Mouse (Mus musculus) hindbrain, embryonic 13.5 days (tissue): ENCODE measurements at regions not wholly inside any gene's neighbourhood (a gene's known extent, or its start where the extent isn't known, plus 50 kb on each side); places are given as distances from the start of the nearest gene placed in this dataset.

Experiments used
- ATAC-seq: fragments of 200-750 bp; cut with Nextera tagmentation; 2 replicates; pipeline ENCODE4 v1.8.0; 2017; ENCODE audit warnings: moderate TSS enrichment; ENCODE audit not compliant: low FRiP score
- H3K27ac ChIP-seq: fragments of 300-500 bp; sonication (generic); 2 replicates; pipeline ENCODE4 v1.5.1; 2015; ENCODE audit warnings: inconsistent platforms, mild to moderate bottlenecking, moderate library complexity
- H3K27me3 ChIP-seq: fragments of 300-500 bp; sonication (generic); 2 replicates; pipeline ENCODE4 v1.6.1; 2015; ENCODE audit warnings: mild to moderate bottlenecking, inconsistent platforms
- H3K36me3 ChIP-seq: fragments of 300-500 bp; sonication (generic); 2 replicates; pipeline ENCODE4 v1.6.1; 2015; ENCODE audit warnings: mild to moderate bottlenecking, inconsistent platforms
- H3K4me1 ChIP-seq: fragments of 300-500 bp; sonication (generic); replicated peaks from 2 replicates; pipeline ENCODE4 v1.6.1; 2015; ENCODE audit warnings: inconsistent platforms
- H3K4me2 ChIP-seq: fragments of 300-500 bp; sonication (generic); 2 replicates; pipeline ENCODE4 v1.6.1; 2015; ENCODE audit warnings: inconsistent platforms, mild to moderate bottlenecking, moderate library complexity
- H3K4me3 ChIP-seq: fragments of 300-500 bp; sonication (generic); 2 replicates; pipeline ENCODE4 v1.5.1; 2015; ENCODE audit warnings: mild to moderate bottlenecking, inconsistent platforms
- H3K9ac ChIP-seq: fragments of 300-500 bp; sonication (generic); 2 replicates; pipeline ENCODE4 v1.6.1; 2015; ENCODE audit warnings: mild to moderate bottlenecking, inconsistent platforms
- H3K9me3 ChIP-seq: fragments of 300-500 bp; sonication (generic); 2 replicates; pipeline ENCODE4 v1.6.1; 2016; ENCODE audit warnings: inconsistent platforms
- WGBS: fragments of 180-500 bp; shearing (Covaris S2); methylation state at CpG from one replicate; pipeline ENCODE4 v1.1.7; 2015; 5-methylcytosine and 5-hydroxymethylcytosine counted together

DNA sequence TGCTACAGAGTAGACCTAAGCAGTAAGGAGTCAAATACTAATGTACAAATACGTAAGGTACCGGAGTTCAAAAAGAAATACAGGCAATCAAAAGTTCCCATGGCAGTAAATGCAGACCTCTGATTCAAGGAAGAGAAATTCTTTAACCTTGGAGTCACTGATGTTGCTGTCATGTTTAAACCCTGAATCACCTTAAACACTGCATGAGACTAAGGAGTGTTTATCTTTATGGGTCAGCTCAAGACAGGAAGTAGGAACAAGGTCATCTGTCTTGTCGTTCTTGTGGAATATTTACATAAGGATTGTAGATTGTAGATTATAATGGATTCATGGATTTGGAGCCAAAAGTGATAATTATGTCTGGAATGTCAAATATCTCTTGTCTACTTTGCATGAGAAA, 1708.7 kb upstream of the Slc10a2 start:
- H3K9ac ChIP-seq: no peak overlapping the region
- H3K4me1 ChIP-seq: no peaks in the 10 kb centered on the region
- no peak for ATAC-seq
- no peak overlapping the region for H3K4me3 ChIP-seq
- H3K27me3 ChIP-seq: no peaks in the 10 kb centered on the region
- no peaks in the 10 kb centered on the region for H3K36me3 ChIP-seq
- H3K4me2 ChIP-seq: no peak overlapping the region
- no peak overlapping the region for H3K27ac ChIP-seq
- 82% methylated on average over 3 of the region's 3 CpGs for WGBS
- no peaks in the 10 kb centered on the region for H3K9me3 ChIP-seq

DNA sequence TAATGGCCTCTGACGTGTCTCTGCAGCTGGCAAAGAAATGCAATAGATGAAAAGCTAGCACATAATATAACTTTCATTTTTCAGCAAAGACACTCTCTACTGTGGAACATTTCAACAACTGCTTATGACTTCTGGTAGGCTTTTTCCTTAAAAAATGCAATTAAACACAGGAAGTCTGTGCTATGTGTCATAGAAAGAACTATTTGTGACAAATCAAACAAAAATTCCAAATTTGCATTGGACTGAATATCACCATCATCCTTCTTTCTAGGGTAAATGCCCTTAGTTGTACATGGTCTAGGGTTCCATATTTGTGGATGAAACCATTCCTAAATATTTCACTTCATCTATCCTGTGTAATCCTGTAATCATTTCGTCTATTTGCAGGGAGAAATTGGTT, 1702.0 kb upstream of the Slc10a2 start:
- Histone ChIP-seq H3K36me3 (no peaks in the 10 kb centered on the region), H3K4me3 (no peak overlapping the region), H3K27me3 (no peaks in the 10 kb centered on the region), H3K9me3 (no peaks in the 10 kb centered on the region), H3K9ac (no peak overlapping the region), H3K4me1 (no peaks in the 10 kb centered on the region), H3K4me2 (no peak overlapping the region), H3K27ac (no peak overlapping the region)
- ATAC-seq: no peak
- WGBS: 61% methylated on average over 2 of the region's 2 CpGs

DNA sequence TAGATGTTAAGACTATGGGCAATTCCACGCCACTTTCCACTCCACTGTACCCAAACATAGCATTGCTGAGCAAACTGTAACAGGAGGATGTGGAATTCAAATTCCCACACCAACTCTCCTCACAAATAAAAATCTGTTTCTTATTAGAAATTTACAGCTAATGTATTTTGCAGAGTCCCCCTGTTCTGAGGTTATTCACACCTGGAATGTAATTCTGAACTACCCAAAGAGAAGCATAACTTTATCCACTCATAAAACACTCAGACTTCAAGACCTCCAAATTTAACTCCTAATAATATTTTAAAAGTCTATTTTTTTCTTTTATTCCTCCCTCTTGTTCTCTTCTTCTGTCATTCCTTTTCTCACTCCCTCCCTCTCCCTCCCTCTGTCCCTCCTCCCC, 1698.0 kb upstream of the Slc10a2 start:
- Histone ChIP-seq H3K4me2 (no peak overlapping the region), H3K4me3 (no peak overlapping the region), H3K9me3 (no peaks in the 10 kb centered on the region), H3K27ac (no peak overlapping the region), H3K36me3 (no peaks in the 10 kb centered on the region), H3K9ac (no peak overlapping the region), H3K4me1 (no peaks in the 10 kb centered on the region), H3K27me3 (no peaks in the 10 kb centered on the region)
- ATAC-seq: no peak
- WGBS: 85% methylated on average over 1 of the region's 1 CpGs

DNA sequence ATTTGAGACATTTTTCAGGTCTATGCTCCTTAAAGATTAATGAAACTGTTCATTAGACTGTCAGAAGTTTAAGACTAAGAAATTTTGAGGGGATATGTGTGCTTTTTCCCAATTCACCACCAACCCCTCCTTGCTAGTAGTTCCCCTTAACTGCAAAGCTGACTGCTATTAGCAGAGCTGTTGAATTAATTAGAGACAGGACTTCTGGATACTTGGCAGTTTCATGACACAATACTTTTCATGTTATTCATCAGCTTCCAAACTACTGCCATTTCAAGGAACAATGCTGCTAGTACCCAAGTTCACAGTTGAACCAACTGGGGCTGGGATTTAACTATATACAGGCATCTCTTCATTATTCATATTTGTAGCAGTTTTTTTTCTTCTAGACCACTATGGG, 1695.9 kb upstream of the Slc10a2 start:
- Histone ChIP-seq H3K4me2 (no peak overlapping the region), H3K27ac (no peak overlapping the region), H3K9ac (no peak overlapping the region), H3K4me1 (no peaks in the 10 kb centered on the region), H3K27me3 (no peaks in the 10 kb centered on the region), H3K36me3 (no peaks in the 10 kb centered on the region), H3K4me3 (no peak overlapping the region), H3K9me3 (no peaks in the 10 kb centered on the region)
- ATAC-seq: no peak

DNA sequence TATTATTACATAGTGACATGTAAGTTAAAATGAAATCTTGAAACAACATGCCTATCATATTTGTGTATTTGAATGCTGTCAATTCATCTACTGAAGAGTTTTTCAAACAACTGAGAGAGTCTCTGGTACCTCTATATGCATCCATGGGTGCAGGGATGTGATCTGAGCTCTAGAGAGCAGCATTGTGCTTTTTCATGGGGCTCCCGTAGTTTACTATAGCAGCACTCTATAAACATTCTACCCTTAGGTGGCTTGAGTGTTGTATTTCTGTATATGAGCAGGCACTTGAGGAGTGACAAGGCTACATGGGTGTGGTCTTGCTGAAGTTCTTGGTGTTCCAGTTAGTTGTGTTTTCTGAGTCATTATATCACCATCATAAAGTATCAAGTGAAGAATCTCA, 1683.9 kb upstream of the Slc10a2 start:
- Histone ChIP-seq H3K4me1 (no peaks in the 10 kb centered on the region), H3K9me3 (no peaks in the 10 kb centered on the region), H3K27ac (no peak overlapping the region), H3K4me2 (no peak overlapping the region), H3K36me3 (no peaks in the 10 kb centered on the region), H3K4me3 (no peak overlapping the region), H3K27me3 (no peaks in the 10 kb centered on the region), H3K9ac (no peak overlapping the region)
- ATAC-seq: no peak
- WGBS: 87% methylated on average over 1 of the region's 1 CpGs

DNA sequence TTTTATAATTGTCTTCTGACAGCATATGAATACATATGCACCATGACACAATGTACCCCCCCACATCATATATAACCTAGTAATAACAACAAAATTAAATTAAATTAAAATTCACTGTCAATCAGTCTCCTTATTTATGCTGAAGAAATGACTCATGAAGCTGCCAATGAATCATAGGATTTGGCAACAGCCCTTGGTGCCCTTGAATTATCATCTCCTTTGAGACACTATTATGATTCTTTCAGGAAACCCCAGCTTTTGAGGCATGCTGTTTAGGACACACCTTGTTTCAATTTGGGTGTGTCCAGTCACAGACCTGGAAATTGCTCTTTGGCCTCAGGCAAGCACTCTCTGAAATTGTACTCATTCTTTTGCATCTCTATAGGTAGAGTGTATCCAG, 1675.8 kb upstream of the Slc10a2 start:
- Histone ChIP-seq H3K27me3 (no peaks in the 10 kb centered on the region), H3K4me2 (no peak overlapping the region), H3K9ac (no peak overlapping the region), H3K4me1 (no peaks in the 10 kb centered on the region), H3K27ac (no peak overlapping the region), H3K36me3 (no peaks in the 10 kb centered on the region), H3K9me3 (no peaks in the 10 kb centered on the region), H3K4me3 (no peak overlapping the region)
- ATAC-seq: no peak

DNA sequence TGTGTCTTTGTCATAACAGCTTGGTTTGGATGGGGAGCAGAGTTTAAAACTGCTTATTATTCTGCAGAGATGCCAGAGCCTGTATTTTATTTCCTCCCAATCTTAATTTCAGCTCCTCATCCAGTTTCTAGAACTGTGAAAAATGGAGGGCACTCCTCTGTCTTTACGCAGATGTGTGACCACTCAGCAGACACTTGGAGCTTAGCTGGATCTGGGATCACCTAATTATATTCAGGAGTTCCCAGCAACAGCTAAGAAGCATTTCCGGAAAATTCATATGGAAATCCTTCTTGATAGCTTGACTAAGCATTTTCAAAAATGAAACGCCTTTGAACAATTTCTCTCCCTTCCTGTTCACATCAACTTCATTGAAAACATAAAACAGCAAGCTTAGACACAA, 1670.0 kb upstream of the Slc10a2 start:
- Histone ChIP-seq H3K36me3 (no peaks in the 10 kb centered on the region), H3K9me3 (no peaks in the 10 kb centered on the region), H3K4me2 (no peak overlapping the region), H3K9ac (no peak overlapping the region), H3K4me1 (no peaks in the 10 kb centered on the region), H3K27ac (no peak overlapping the region), H3K4me3 (no peak overlapping the region), H3K27me3 (no peaks in the 10 kb centered on the region)
- no peak for ATAC-seq
- 91% methylated on average over 3 of the region's 3 CpGs for WGBS

DNA sequence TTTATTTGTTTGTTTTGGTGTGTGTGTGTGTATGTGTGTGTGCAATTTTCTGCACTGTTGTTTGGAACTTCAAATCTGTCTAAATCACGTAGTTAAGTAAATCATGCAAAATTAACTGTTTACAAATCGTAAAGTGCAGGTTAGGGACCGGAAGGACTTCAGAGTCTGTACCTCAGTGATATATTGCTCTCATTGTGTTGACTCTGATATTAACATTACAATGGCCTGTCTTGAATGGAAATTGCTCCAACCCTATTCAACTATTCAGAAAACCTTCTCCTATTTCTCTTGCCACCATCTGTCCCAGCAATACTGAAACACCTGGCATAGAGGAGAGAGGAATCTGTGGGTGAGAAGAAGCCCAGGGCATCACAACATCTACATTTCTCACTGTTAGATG, 1624.4 kb upstream of the Slc10a2 start:
- 20% methylated on average over 3 of the region's 3 CpGs for WGBS
- Histone ChIP-seq H3K27me3 (no peaks in the 10 kb centered on the region), H3K4me1 (no peaks in the 10 kb centered on the region), H3K36me3 (no peaks in the 10 kb centered on the region), H3K27ac (no peak overlapping the region), H3K9me3 (no peaks in the 10 kb centered on the region), H3K9ac (no peak overlapping the region), H3K4me2 (no peak overlapping the region), H3K4me3 (no peak overlapping the region)
- no peak for ATAC-seq

DNA sequence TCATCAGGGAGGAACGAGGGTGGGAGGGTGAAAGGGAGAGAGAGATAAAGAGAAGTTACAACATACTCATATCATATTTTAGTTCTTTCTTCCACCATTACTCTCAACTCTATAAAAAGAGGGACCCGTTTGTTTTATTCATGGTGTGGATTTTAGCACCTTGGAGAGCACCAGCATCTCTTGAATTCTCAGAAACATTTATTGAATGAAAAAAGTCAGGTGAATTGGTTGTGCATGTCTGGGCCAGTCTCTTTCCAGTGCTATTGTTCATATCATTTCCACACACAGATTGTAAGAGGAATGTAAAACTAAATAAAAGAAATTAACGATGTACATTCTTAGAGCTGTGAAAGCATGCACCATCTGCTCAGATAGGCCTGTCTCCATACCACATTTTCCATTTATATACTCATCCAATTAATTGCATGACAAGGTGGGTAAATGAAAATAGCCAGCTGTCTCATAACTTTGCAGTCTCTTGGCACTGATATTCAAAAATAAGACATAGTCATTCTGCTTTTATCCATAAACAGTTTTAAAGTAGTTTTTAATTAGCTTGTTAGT, 1603.8 kb upstream of the Slc10a2 start:
- Histone ChIP-seq H3K36me3 (no peaks in the 10 kb centered on the region), H3K27me3 (no peaks in the 10 kb centered on the region), H3K9ac (no peak overlapping the region), H3K4me2 (no peak overlapping the region), H3K4me3 (no peak overlapping the region), H3K4me1 (no peaks in the 10 kb centered on the region), H3K27ac (no peak overlapping the region), H3K9me3 (no peaks in the 10 kb centered on the region)
- WGBS: 73% methylated on average over 3 of the region's 3 CpGs
- no peak for ATAC-seq

DNA sequence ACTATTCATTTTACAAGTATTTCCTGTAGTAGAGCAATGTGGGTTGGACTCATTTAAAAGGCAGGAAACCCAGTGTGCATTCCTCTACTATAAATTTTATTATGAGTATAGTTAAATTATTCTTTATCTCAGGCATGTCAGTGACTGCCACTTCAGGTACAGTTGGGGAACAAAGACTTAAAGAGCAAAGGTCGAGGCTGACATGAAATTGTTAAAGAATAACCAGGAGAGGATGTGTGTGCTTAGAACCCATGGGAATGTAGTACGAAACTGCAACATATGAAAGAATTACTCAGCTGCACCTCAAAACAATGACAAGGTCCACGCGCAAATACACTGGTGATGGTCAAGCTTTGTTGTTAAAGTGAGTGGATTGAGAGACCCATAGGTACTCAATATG, 1583.4 kb upstream of the Slc10a2 start:
- no peak for ATAC-seq
- Histone ChIP-seq H3K27me3 (no peaks in the 10 kb centered on the region), H3K27ac (no peak overlapping the region), H3K36me3 (no peaks in the 10 kb centered on the region), H3K4me1 (no peaks in the 10 kb centered on the region), H3K4me2 (no peak overlapping the region), H3K9ac (no peak overlapping the region), H3K9me3 (no peaks in the 10 kb centered on the region), H3K4me3 (no peak overlapping the region)
- 84% methylated on average over 4 of the region's 4 CpGs for WGBS

DNA sequence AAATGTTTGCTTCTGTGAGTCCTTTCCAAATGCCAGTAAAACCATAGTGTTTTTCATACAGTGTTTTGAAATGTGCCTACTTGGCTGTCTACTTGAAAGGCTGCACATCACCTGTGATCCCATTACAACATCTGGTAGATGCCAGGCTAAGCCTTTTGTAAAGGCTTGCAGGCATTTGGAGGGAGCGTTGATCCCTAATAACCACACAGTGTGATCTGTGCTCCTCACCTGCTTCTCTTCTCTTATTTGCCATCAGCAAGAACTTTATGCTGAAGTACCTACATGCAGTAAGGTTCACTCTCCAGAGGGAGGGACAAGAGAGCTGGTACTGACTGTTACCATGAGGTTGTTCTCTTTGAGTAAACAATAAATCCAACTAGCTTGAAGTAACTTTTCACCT, 1553.7 kb upstream of the Slc10a2 start:
- WGBS: 88% methylated on average over 1 of the region's 1 CpGs
- Histone ChIP-seq H3K27ac (no peak overlapping the region), H3K4me3 (no peak overlapping the region), H3K9me3 (no peaks in the 10 kb centered on the region), H3K9ac (no peak overlapping the region), H3K4me2 (no peak overlapping the region), H3K4me1 (no peaks in the 10 kb centered on the region), H3K36me3 (no peaks in the 10 kb centered on the region), H3K27me3 (no peaks in the 10 kb centered on the region)
- no peak for ATAC-seq

DNA sequence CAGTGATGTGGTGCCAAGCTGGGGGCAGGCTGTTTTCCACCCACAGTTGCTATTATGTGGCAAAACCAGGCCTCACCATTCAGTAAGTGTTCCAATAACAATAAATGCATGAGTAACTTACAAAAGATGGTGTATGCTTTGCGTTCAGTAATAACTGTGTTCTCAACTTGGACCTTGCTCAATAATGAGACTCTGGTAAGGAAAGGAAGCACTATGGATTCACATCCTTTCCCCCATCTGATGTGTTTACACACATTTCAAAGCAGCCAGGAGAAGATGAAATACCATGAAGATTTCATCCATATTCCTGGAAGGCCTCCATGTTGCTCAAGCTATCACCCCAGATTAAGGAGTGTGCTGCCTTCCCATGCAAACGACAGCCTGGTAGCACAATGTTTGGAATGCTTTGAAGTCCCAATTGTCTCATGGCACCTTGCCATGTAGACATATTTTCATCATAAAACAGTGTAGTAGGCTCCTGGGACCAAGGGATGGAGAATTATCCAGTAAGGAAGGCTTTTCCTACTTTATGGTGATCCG, 1552.4 kb upstream of the Slc10a2 start:
- H3K4me1 ChIP-seq: no peaks in the 10 kb centered on the region
- 80% methylated on average over 3 of the region's 3 CpGs for WGBS
- no peak overlapping the region for H3K27ac ChIP-seq
- H3K36me3 ChIP-seq: no peaks in the 10 kb centered on the region
- no peaks in the 10 kb centered on the region for H3K27me3 ChIP-seq
- H3K4me2 ChIP-seq: no peak overlapping the region
- no peak overlapping the region for H3K4me3 ChIP-seq
- no peak overlapping the region for H3K9ac ChIP-seq
- ATAC-seq: no peak
- no peaks in the 10 kb centered on the region for H3K9me3 ChIP-seq

DNA sequence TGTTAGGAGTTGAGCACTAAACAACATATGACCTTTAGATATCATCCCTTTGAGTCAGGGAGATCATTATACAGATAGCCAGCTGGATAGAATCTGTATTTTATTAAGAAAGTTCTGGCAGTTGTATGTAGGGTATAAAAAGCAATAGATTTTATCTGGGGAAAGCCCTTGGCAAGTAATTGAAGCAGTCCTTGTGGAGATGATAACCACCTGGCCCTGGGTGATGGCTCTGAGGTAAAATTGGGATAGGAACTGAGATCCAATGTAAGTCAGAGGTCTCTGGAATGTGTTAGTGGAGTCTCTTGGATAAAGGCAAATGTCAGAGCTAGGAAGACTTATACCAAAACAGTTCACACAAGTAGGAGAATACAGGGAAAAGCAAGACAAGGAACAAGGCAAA, 1547.0 kb upstream of the Slc10a2 start:
- Histone ChIP-seq H3K9ac (no peak overlapping the region), H3K4me3 (no peak overlapping the region), H3K27me3 (no peaks in the 10 kb centered on the region), H3K4me1 (no peaks in the 10 kb centered on the region), H3K27ac (no peak overlapping the region), H3K4me2 (no peak overlapping the region), H3K9me3 (no peaks in the 10 kb centered on the region), H3K36me3 (no peaks in the 10 kb centered on the region)
- no peak for ATAC-seq

DNA sequence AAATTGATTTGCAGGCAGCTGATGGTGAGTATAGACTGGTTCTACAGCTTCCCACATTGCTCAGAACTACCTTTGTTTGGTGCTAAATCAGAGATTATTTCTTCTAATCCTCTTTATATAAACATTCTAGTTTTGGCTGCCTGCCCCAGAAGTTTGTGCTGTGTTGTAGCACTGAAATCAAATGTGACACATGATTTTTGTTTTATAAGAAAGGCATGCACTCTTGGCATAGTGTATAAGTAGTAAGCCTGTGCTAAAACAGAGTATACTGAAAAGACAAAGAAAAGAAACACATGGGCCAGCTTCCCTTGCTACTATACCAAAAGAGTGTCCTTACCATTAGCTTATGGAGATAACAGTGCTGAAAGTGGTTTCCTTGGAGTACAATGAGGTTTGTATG, 1542.9 kb upstream of the Slc10a2 start:
- Histone ChIP-seq H3K9me3 (no peaks in the 10 kb centered on the region), H3K36me3 (no peaks in the 10 kb centered on the region), H3K4me1 (no peaks in the 10 kb centered on the region), H3K9ac (no peak overlapping the region), H3K27me3 (no peaks in the 10 kb centered on the region), H3K4me2 (no peak overlapping the region), H3K27ac (no peak overlapping the region), H3K4me3 (no peak overlapping the region)
- no peak for ATAC-seq
